Mouse (Mus musculus): Measurements from ENCODE around the gene Slco3a1. TPM values are rescaled to one million over a fixed set of nuclear protein-coding genes. Genes with fewer than 3 reads are reported as not detected.

Slco3a1 gene
- polyA plus RNA-seq, 1 experiment from 2014 or later: 7.0 TPM

DNA sequence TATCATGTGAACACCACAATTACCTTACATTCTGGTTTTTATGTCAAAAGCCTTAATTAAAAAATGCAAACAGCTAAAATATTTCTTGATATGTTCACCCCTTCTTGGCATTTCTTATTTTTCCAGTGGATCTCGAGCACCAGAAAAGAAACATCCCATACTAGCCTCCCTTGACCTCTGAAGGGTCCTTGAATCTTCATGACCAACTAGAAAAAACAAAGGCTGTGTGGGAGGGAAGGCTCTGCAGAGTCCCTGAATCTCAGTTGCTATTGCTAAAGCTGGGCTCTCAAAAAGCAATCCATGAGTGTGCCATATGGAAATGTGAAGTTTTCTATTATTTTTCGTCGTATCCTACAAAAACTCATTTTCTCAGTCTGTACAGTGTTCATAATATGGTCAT lies 313.3 kb downstream of the Slco3a1 start:
- Histone ChIP-seq H3K27ac (replicated peaks) (peak overlapping the region; percentile 57), H3K36me3 (no peaks in the 10 kb centered on the region), H3K9me3 (replicated peaks) (peaks cover 7% of the 10 kb centered on the region), H3K4me3 (no peak overlapping the region), H3K4me1 (peaks cover 33% of the 10 kb centered on the region), H3K27me3 (ENCODE audit: low read depth, poor library complexity, severe bottlenecking) (no peaks in the 10 kb centered on the region)
- WGBS: 92% methylated on average over 3 of the region's 3 CpGs
- no peak for DNase-seq (ENCODE audit: low spot score)

- Histone ChIP-seq H3K27ac (replicated peaks) (peak overlapping the region; percentile 57), H3K4me3 (no peak overlapping the region), H3K27me3 (ENCODE audit: low read depth, poor library complexity, severe bottlenecking) (no peaks in the 10 kb centered on the region), H3K36me3 (no peaks in the 10 kb centered on the region), H3K9me3 (replicated peaks) (peaks cover 7% of the 10 kb centered on the region), H3K4me1 (peaks cover 33% of the 10 kb centered on the region)
- DNase-seq (ENCODE audit: low spot score): peak; percentile 45
- WGBS: 53% methylated on average over 4 of the region's 4 CpGs
Observed at GRCm38 (mm10) chr7:74240459-74241172, 314.0 kb downstream of the Slco3a1 start.

Small RNA genes within 50 kb of the gene (microRNA-seq; reads per million reads assigned to microRNA genes)
- not detected for gene Gm27459

All from midbrain, embryonic 10.5 days (tissue).